Mouse (Mus musculus) lung, postnatal 0 days (tissue): Measurements from ENCODE around the gene Drd3. TPM values are rescaled to one million over a fixed set of nuclear protein-coding genes. Genes with fewer than 3 reads are reported as not detected.

Experiments
- ATAC-seq: fragments of 200-750 bp; cut with Nextera tagmentation; 2 replicates; pipeline ENCODE4 v1.8.0; 2017; ENCODE audit warnings: moderate library complexity
- DNase-seq: peaks from one replicate; pipeline ENCODE4 v3.0.0-alpha.2; 2016; ENCODE audit warnings: low spot score
- H3K27ac ChIP-seq: fragments of 300-500 bp; sonication (generic); 2 replicates; pipeline ENCODE4 v1.5.1; 2014; ENCODE audit warnings: antibody characterized with exemption, mild to moderate bottlenecking, low read length, mixed read lengths
- H3K27me3 ChIP-seq: fragments of 300-500 bp; sonication (generic); replicated peaks from 2 replicates; pipeline ENCODE4 v1.6.1; 2014; ENCODE audit warnings: low read length, mixed read lengths; ENCODE audit not compliant: insufficient read depth
- H3K36me3 ChIP-seq: fragments of 300-500 bp; sonication (generic); 2 replicates; pipeline ENCODE4 v1.6.1; 2014; ENCODE audit warnings: low read length, mixed read lengths; ENCODE audit not compliant: insufficient read depth
- H3K4me1 ChIP-seq: fragments of 300-500 bp; sonication (generic); 2 replicates; pipeline ENCODE4 v1.6.1; 2014; ENCODE audit warnings: antibody characterized with exemption, low read depth, low read length, mixed read lengths; ENCODE audit not compliant: insufficient read depth
- H3K4me2 ChIP-seq: fragments of 300-500 bp; sonication (generic); replicated peaks from 2 replicates; pipeline ENCODE4 v1.6.1; 2014; ENCODE audit warnings: low read depth, mild to moderate bottlenecking, low read length, moderate library complexity, mixed read lengths
- H3K4me3 ChIP-seq: fragments of 300-500 bp; sonication (generic); 2 replicates; pipeline ENCODE4 v1.5.1; 2014; ENCODE audit warnings: low read depth, low read length
- H3K9ac ChIP-seq: fragments of 300-500 bp; sonication (generic); replicated peaks from 2 replicates; pipeline ENCODE4 v1.6.1; 2014; ENCODE audit warnings: low read depth, mild to moderate bottlenecking
- H3K9me3 ChIP-seq: fragments of 300-500 bp; sonication (generic); 2 replicates; pipeline ENCODE4 v1.6.1; 2016; ENCODE audit warnings: low read length, mixed read lengths
- CTCF ChIP-seq: IDR thresholded peaks from 2 replicates; pipeline ENCODE4 v1.5.1; 2016; ENCODE audit warnings: antibody characterized with exemption, mild to moderate bottlenecking
- EP300 ChIP-seq: IDR thresholded peaks from 2 replicates; pipeline ENCODE4 v1.6.1; 2016; ENCODE audit warnings: antibody characterized with exemption, mild to moderate bottlenecking, control low read depth
- WGBS: fragments of 180-500 bp; shearing (Covaris S2); extraction: QIAGEN DNeasy Blood & Tissue Kit; methylation state at CpG from one replicate; pipeline ENCODE4 v1.1.7; 2014; 5-methylcytosine and 5-hydroxymethylcytosine counted together
- polyA plus RNA-seq: library from polyadenylated mRNA; unstranded; fragments of >200 nt; fragmentation: Nextera tagmentation; extraction: Ambion mirVana; gene quantifications from 2 replicates; pipeline ENCODE4 v1.2.1, GENCODE M21; 2015

The Drd3 gene
- polyA plus RNA-seq, 1 experiment from 2014 or later, result not detected

- TF ChIP-seq CTCF (no peak), EP300 (no peak)
- Histone ChIP-seq H3K4me2 (no peak overlapping the region), H3K4me3 (no peak overlapping the region), H3K4me1 (no peaks in the 10 kb centered on the region), H3K9ac (no peak overlapping the region), H3K27me3 (no peaks in the 10 kb centered on the region), H3K9me3 (no peaks in the 10 kb centered on the region), H3K36me3 (no peaks in the 10 kb centered on the region), H3K27ac (no peak overlapping the region)
- no peak for ATAC-seq
- no peak for DNase-seq
- 58% methylated on average over 4 of the region's 4 CpGs for WGBS
Measured at GRCm38 (mm10) chr16:43799541-43799940, 45.7 kb downstream of the Drd3 start.

- H3K9ac ChIP-seq, result no peak overlapping the region
- no peak overlapping the region for H3K27ac ChIP-seq
- H3K9me3 ChIP-seq, result no peaks in the 10 kb centered on the region
- H3K4me2 ChIP-seq, result no peak overlapping the region
- no peaks in the 10 kb centered on the region for H3K4me1 ChIP-seq
- 42% methylated on average over 13 of the region's 13 CpGs for WGBS
- TF ChIP-seq EP300 (no peak), CTCF (no peak)
- H3K27me3 ChIP-seq, result no peaks in the 10 kb centered on the region
- ATAC-seq, result no peak
- no peak for DNase-seq
- H3K4me3 ChIP-seq, result no peak overlapping the region
- H3K36me3 ChIP-seq, result no peaks in the 10 kb centered on the region
Measured at GRCm38 (mm10) chr16:43800119-43800721, 46.4 kb downstream of the Drd3 start.

- Histone ChIP-seq H3K9me3 (no peaks in the 10 kb centered on the region), H3K36me3 (no peaks in the 10 kb centered on the region), H3K4me2 (no peak overlapping the region), H3K27ac (no peak overlapping the region), H3K4me1 (no peaks in the 10 kb centered on the region), H3K9ac (no peak overlapping the region), H3K27me3 (no peaks in the 10 kb centered on the region), H3K4me3 (no peak overlapping the region)
- ATAC-seq (no peak), DNase-seq (no peak)
- no peak for TF ChIP-seq CTCF
- no peak for TF ChIP-seq EP300
- 65% methylated on average over 3 of the region's 3 CpGs for WGBS
Measured at GRCm38 (mm10) chr16:43801137-43801536, 47.3 kb downstream of the Drd3 start.

GRCm38 (mm10) chr16:43801791-43802307, 48.0 kb downstream of the Drd3 start:
- Histone ChIP-seq H3K4me2 (peak overlapping the region; percentile 85), H3K27ac (no peak overlapping the region), H3K4me3 (peak overlapping the region; percentile 33), H3K27me3 (no peaks in the 10 kb centered on the region), H3K36me3 (no peaks in the 10 kb centered on the region), H3K9me3 (no peaks in the 10 kb centered on the region), H3K9ac (no peak overlapping the region), H3K4me1 (no peaks in the 10 kb centered on the region)
- peak; percentile 94 for ATAC-seq
- 1% methylated on average over 18 of the region's 18 CpGs for WGBS
- DNase-seq, result peak; percentile 79
- TF ChIP-seq EP300 (no peak), CTCF (peak; percentile 78)

GRCm38 (mm10) chr16:43802466-43802865, 48.6 kb downstream of the Drd3 start:
- Histone ChIP-seq H3K27ac (no peak overlapping the region), H3K27me3 (no peaks in the 10 kb centered on the region), H3K4me3 (no peak overlapping the region), H3K9ac (no peak overlapping the region), H3K4me2 (no peak overlapping the region), H3K9me3 (no peaks in the 10 kb centered on the region), H3K36me3 (no peaks in the 10 kb centered on the region), H3K4me1 (no peaks in the 10 kb centered on the region)
- DNase-seq (no peak), ATAC-seq (no peak)
- 39% methylated on average over 5 of the region's 5 CpGs for WGBS
- TF ChIP-seq CTCF (no peak), EP300 (no peak)

DNA sequence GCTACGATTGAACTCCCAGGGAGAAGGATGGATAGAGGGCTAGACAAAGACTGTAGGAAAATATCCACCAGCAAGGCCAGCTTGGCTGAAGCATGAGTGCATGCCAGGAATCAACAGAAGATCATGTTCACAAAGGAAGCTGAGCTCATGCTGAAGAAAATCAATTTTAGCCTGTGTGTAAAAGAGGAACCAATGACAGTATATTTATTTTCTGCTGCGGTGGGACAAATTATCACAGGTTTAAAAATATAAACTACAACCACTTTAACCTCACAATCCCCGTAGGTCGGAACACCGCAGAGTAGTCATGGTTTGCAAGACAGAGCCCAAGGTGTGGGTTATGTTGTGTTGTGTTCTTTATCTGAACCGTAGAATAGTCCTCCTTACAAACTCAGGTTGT, 50.5 kb downstream of the Drd3 start:
- no peaks in the 10 kb centered on the region for H3K9me3 ChIP-seq

More for the DNA sequence above, 50.5 kb downstream of the Drd3 start:
- Histone ChIP-seq H3K4me2 (no peak overlapping the region), H3K4me3 (no peak overlapping the region), H3K36me3 (no peaks in the 10 kb centered on the region), H3K9ac (no peak overlapping the region), H3K27ac (no peak overlapping the region), H3K4me1 (no peaks in the 10 kb centered on the region), H3K27me3 (no peaks in the 10 kb centered on the region)
- no peak for TF ChIP-seq CTCF
- no peak for TF ChIP-seq EP300
- no peak for DNase-seq
- WGBS, result 76% methylated on average over 6 of the region's 6 CpGs
- ATAC-seq, result no peak
